Mouse (Mus musculus): ENCODE results near the gene Edc3.
A peak's percentile ranks its signal among the peaks of the same experiment; 100 is the strongest.

DNA sequence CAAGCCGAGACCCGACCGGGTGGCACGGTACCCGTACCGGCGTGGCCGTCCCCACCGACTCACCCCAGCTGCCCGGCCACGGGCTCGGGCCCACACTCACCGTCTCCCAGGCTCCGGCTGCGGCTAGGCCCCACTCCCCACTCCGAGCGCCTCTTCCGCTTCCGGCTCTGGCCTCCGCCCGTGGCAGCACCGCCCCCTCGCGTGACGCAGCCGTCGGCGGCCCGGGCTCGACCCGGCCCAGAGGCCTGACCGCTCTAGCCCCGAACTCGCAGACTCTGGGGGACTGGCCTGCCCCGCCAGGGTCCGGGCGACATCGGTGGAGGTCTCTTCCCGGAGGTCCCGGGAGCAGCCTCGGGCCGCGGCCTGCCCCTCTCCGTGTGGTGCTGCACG is 56.6 kb downstream of the Edc3 start:
- TF ChIP-seq CTCF (IDR thresholded peaks at IDR 0.05; ENCODE audit: insufficient read depth, low read depth, low read length) (no peak), POLR2A (IDR thresholded peaks at IDR 0.05; ENCODE audit: insufficient read depth, low read depth, low read length) (peak; percentile 54)
